Mouse (Mus musculus) forebrain, postnatal 0 days (tissue): ENCODE measurements at regions not wholly inside any gene's neighbourhood (a gene's known extent, or its start where the extent isn't known, plus 50 kb on each side); places are given as distances from the start of the nearest gene placed in this dataset.

Experiments
- ATAC-seq: fragments of 200-750 bp; cut with Nextera tagmentation; 2 replicates; pipeline ENCODE4 v1.8.0; 2017; ENCODE audit warnings: mild to moderate bottlenecking, moderate library complexity
- DNase-seq: peaks from one replicate; pipeline ENCODE4 v3.0.0-alpha.2; 2015
- H3K27ac ChIP-seq: fragments of 300-500 bp; sonication (generic); 2 replicates; pipeline ENCODE4 v1.5.1; 2014; ENCODE audit warnings: low read depth, mild to moderate bottlenecking, antibody characterized with exemption, low read length, moderate library complexity, mixed read lengths
- H3K27me3 ChIP-seq: fragments of 300-500 bp; sonication (generic); 2 replicates; pipeline ENCODE4 v1.6.1; 2014; ENCODE audit warnings: mild to moderate bottlenecking, low read length, mixed read lengths; ENCODE audit not compliant: insufficient read depth
- H3K36me3 ChIP-seq: fragments of 300-500 bp; sonication (generic); 2 replicates; pipeline ENCODE4 v1.6.1; 2014; ENCODE audit warnings: mild to moderate bottlenecking, moderate library complexity; ENCODE audit not compliant: insufficient read depth
- H3K4me1 ChIP-seq: fragments of 300-500 bp; sonication (generic); 2 replicates; pipeline ENCODE4 v1.6.1; 2014; ENCODE audit warnings: antibody characterized with exemption; ENCODE audit not compliant: insufficient read depth
- H3K4me2 ChIP-seq: fragments of 300-500 bp; sonication (generic); 2 replicates; pipeline ENCODE4 v1.6.1; 2014; ENCODE audit warnings: low read depth, mild to moderate bottlenecking, moderate library complexity
- H3K4me3 ChIP-seq: fragments of 300-500 bp; sonication (generic); 2 replicates; pipeline ENCODE4 v1.5.1; 2014; ENCODE audit warnings: low read depth, low read length, mixed read lengths
- H3K9ac ChIP-seq: fragments of 300-500 bp; sonication (generic); 2 replicates; pipeline ENCODE4 v1.6.1; 2014; ENCODE audit warnings: mild to moderate bottlenecking
- H3K9me3 ChIP-seq: fragments of 300-500 bp; sonication (generic); 2 replicates; pipeline ENCODE4 v1.6.1; 2016; ENCODE audit warnings: low read length
- CTCF ChIP-seq: sonication (generic); IDR thresholded peaks from 2 replicates; pipeline ENCODE4 v1.5.1; 2016; ENCODE audit warnings: antibody characterized with exemption, control low read depth, low read depth
- WGBS: fragments of 180-500 bp; shearing (Covaris S2); extraction: QIAGEN DNeasy Blood & Tissue Kit; methylation state at CpG from one replicate; pipeline ENCODE4 v1.1.7; 2014; 5-methylcytosine and 5-hydroxymethylcytosine counted together

DNA sequence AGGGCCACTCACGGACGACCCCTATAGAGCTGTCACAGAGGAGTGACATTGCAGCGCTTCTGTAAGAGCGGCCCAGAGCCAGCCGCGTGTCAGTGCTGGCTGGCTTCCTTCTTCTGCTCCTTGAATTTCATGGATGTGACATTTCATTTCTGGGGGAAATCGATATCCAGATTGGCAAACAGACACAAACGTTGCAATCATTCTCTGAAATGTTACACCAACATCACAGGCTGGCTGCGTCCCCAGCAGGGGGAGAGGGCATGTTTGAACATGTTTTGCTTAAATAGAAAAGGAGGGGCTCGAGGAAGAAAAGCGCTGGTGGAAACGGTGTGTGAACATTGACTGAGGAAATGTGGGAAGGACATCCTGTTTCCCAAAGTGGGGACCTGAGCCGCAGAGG is 417.4 kb upstream of the Kcnab2 start:
- H3K4me1 ChIP-seq: no peaks in the 10 kb centered on the region
- no peak; the same call in 1 of the 2 replicates for TF ChIP-seq CTCF
- 56% methylated on average over 13 of the region's 13 CpGs for WGBS

DNA sequence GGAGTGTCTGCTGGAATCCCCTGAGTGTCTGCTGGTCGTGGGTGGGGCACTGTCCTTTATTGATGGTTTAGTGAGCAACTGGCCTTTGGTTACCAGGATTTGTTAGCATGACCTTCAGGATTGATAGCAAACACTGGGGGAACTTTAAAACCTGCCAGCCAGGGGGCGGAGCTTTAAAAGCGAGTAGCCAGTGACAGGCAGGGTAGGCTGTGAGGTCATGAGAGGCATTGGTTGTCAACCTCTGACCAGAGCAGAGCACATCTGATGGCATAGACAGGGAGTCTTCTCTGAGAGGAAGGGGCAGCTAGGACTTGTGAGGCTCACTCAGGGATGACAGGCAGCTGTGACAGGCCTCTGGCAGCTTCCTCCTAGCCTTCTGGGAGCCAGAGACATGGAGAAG is 415.3 kb upstream of the Kcnab2 start:
- TF ChIP-seq CTCF: no peak
- no peak for ATAC-seq
- WGBS: 92% methylated on average over 3 of the region's 3 CpGs

More for the DNA sequence above, 417.4 kb upstream of the Kcnab2 start:
- Histone ChIP-seq H3K27me3 (no peaks in the 10 kb centered on the region), H3K4me2 (no peak overlapping the region), H3K9ac (no peak overlapping the region), H3K4me3 (no peak overlapping the region), H3K9me3 (no peaks in the 10 kb centered on the region), H3K36me3 (no peaks in the 10 kb centered on the region), H3K27ac (no peak overlapping the region)
- peak; percentile 38 for DNase-seq
- 0 out of 2 replicates have a peak, but pooled peaks have one; percentile 16 for ATAC-seq

DNA sequence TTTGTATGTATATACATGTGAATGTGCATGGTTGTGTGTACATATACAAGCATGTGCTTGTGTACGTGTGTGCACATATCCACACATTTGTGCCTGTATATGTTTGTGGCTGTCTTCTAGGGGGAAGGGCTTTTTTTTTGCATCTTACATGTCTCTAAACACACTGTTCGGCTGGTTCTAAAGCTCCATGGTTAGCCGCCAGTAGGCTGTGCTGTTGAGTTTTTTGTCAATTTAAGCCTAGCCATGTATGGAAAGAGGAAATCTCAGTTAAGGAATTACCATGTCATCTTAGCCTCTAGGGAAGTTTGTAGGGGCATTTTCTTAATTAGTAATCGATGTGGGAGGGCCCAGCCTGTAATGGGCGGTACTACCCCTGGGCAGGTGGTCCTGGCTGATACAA is 411.5 kb upstream of the Kcnab2 start:
- Histone ChIP-seq H3K36me3 (no peaks in the 10 kb centered on the region), H3K9me3 (no peaks in the 10 kb centered on the region), H3K4me3 (no peak overlapping the region), H3K4me1 (no peaks in the 10 kb centered on the region), H3K4me2 (no peak overlapping the region), H3K27me3 (no peaks in the 10 kb centered on the region), H3K9ac (no peak overlapping the region), H3K27ac (no peak overlapping the region)
- DNase-seq (peak; percentile 53), ATAC-seq (no peak)
- 81% methylated on average over 5 of the region's 5 CpGs for WGBS
- TF ChIP-seq CTCF: peak; percentile 53

More for the DNA sequence above, 415.3 kb upstream of the Kcnab2 start:
- H3K27ac ChIP-seq: no peak overlapping the region
- no peaks in the 10 kb centered on the region for H3K9me3 ChIP-seq
- H3K36me3 ChIP-seq: no peaks in the 10 kb centered on the region
- no peaks in the 10 kb centered on the region for H3K27me3 ChIP-seq
- no peak for DNase-seq
- H3K4me1 ChIP-seq: no peaks in the 10 kb centered on the region
- no peak overlapping the region for H3K4me2 ChIP-seq
- no peak overlapping the region for H3K9ac ChIP-seq
- no peak overlapping the region for H3K4me3 ChIP-seq

GRCm38 (mm10) chr4:152888306-152888705 is 410.6 kb upstream of the Kcnab2 start:
- Histone ChIP-seq H3K4me2 (no peak overlapping the region), H3K27ac (no peak overlapping the region), H3K9ac (no peak overlapping the region), H3K4me1 (no peaks in the 10 kb centered on the region), H3K4me3 (no peak overlapping the region), H3K9me3 (no peaks in the 10 kb centered on the region), H3K27me3 (no peaks in the 10 kb centered on the region), H3K36me3 (no peaks in the 10 kb centered on the region)
- ATAC-seq (no peak), DNase-seq (no peak)
- no peak for TF ChIP-seq CTCF
- 76% methylated on average over 14 of the region's 14 CpGs for WGBS

- TF ChIP-seq CTCF: no peak
- WGBS: 88% methylated on average over 9 of the region's 9 CpGs
Observed at GRCm38 (mm10) chr4:152886773-152887172, 409.1 kb upstream of the Kcnab2 start.

GRCm38 (mm10) chr4:152881433-152881930 is 403.8 kb upstream of the Kcnab2 start:
- TF ChIP-seq CTCF: no peak
- DNase-seq (no peak), ATAC-seq (no peak)
- no peaks in the 10 kb centered on the region for H3K27me3 ChIP-seq
- no peaks in the 10 kb centered on the region for H3K9me3 ChIP-seq
- H3K27ac ChIP-seq: no peak overlapping the region
- no peaks in the 10 kb centered on the region for H3K36me3 ChIP-seq
- H3K4me2 ChIP-seq: no peak overlapping the region
- no peaks in the 10 kb centered on the region for H3K4me1 ChIP-seq
- H3K4me3 ChIP-seq: no peak overlapping the region
- no peak overlapping the region for H3K9ac ChIP-seq

More at GRCm38 (mm10) chr4:152886773-152887172, 409.1 kb upstream of the Kcnab2 start:
- no peaks in the 10 kb centered on the region for H3K27me3 ChIP-seq
- no peak overlapping the region for H3K4me2 ChIP-seq
- no peaks in the 10 kb centered on the region for H3K4me1 ChIP-seq
- H3K9ac ChIP-seq: no peak overlapping the region
- no peaks in the 10 kb centered on the region for H3K9me3 ChIP-seq
- ATAC-seq (no peak), DNase-seq (no peak)
- no peak overlapping the region for H3K4me3 ChIP-seq
- no peak overlapping the region for H3K27ac ChIP-seq
- H3K36me3 ChIP-seq: no peaks in the 10 kb centered on the region

DNA sequence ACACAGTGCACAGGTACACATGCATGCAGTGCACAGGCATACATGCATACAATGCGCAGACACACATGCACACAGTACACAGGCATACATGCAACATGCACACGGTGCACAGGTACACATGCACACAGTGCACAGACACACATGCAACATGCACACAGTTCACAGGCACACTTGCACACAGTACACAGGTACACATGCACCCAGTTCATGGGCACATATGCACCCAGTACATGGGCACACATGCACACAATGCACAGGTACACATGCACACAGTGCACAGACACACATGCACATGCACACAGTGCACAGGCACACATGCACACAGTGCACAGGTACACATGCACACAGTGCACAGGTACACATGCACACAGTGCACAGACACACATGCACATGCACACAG is 402.7 kb upstream of the Kcnab2 start:
- no peak overlapping the region for H3K4me2 ChIP-seq
- no peak overlapping the region for H3K27ac ChIP-seq
- no peaks in the 10 kb centered on the region for H3K27me3 ChIP-seq
- H3K9me3 ChIP-seq: no peaks in the 10 kb centered on the region
- no peak overlapping the region for H3K4me3 ChIP-seq
- H3K36me3 ChIP-seq: no peaks in the 10 kb centered on the region
- DNase-seq (no peak), ATAC-seq (no peak)
- H3K9ac ChIP-seq: no peak overlapping the region
- TF ChIP-seq CTCF: no peak
- no peaks in the 10 kb centered on the region for H3K4me1 ChIP-seq
- WGBS: 99% methylated on average over 2 of the region's 2 CpGs
